Mouse (Mus musculus) kidney, embryonic 16.5 days (tissue): ENCODE measurements at regions not wholly inside any gene's neighbourhood (a gene's known extent, or its start where the extent isn't known, plus 50 kb on each side); places are given as distances from the start of the nearest gene placed in this dataset.
A peak's percentile ranks its signal among the peaks of the same experiment; 100 is the strongest.

Experiments
- ATAC-seq: fragments of 200-750 bp; cut with Nextera tagmentation; 2 replicates; pipeline ENCODE4 v1.8.0; 2017; ENCODE audit warnings: moderate TSS enrichment; ENCODE audit not compliant: low FRiP score, low TSS enrichment
- H3K27ac ChIP-seq: fragments of 300-500 bp; sonication (generic); 2 replicates; pipeline ENCODE4 v1.5.1; 2014; ENCODE audit warnings: low read length
- H3K27me3 ChIP-seq: fragments of 300-500 bp; sonication (generic); 2 replicates; pipeline ENCODE4 v1.6.1; 2014; ENCODE audit warnings: low read length, control low read depth, mixed read lengths; ENCODE audit not compliant: insufficient read depth
- H3K36me3 ChIP-seq: fragments of 300-500 bp; sonication (generic); 2 replicates; pipeline ENCODE4 v1.6.1; 2014; ENCODE audit warnings: low read length, control low read depth, mixed read lengths; ENCODE audit not compliant: insufficient read depth
- H3K4me1 ChIP-seq: fragments of 300-500 bp; sonication (generic); 2 replicates; pipeline ENCODE4 v1.6.1; 2014; ENCODE audit warnings: low read length, control low read depth, mixed read lengths; ENCODE audit not compliant: insufficient read depth
- H3K4me2 ChIP-seq: fragments of 300-500 bp; sonication (generic); replicated peaks from 2 replicates; pipeline ENCODE4 v1.6.1; 2014; ENCODE audit warnings: low read depth, low read length
- H3K4me3 ChIP-seq: fragments of 300-500 bp; sonication (generic); 2 replicates; pipeline ENCODE4 v1.5.1; 2014; ENCODE audit warnings: mild to moderate bottlenecking, low read length
- H3K9ac ChIP-seq: fragments of 300-500 bp; sonication (generic); replicated peaks from 2 replicates; pipeline ENCODE4 v1.6.1; 2014; ENCODE audit warnings: low read length
- H3K9me3 ChIP-seq: fragments of 300-500 bp; sonication (generic); 2 replicates; pipeline ENCODE4 v1.6.1; 2016; ENCODE audit warnings: low read length, control low read depth
- WGBS: fragments of 180-500 bp; shearing (Covaris S2); extraction: QIAGEN DNeasy Blood & Tissue Kit; methylation state at CpG from one replicate; pipeline ENCODE4 v1.1.7; 2014; 5-methylcytosine and 5-hydroxymethylcytosine counted together

- Histone ChIP-seq H3K4me2 (no peak overlapping the region), H3K27ac (no peak overlapping the region), H3K36me3 (no peaks in the 10 kb centered on the region), H3K9ac (no peak overlapping the region), H3K27me3 (no peaks in the 10 kb centered on the region), H3K4me3 (no peak overlapping the region), H3K4me1 (no peaks in the 10 kb centered on the region), H3K9me3 (no peaks in the 10 kb centered on the region)
- ATAC-seq = peak; percentile 67
Measured at GRCm38 (mm10) chr14:15524245-15525033, 85.7 kb upstream of the Lrrc3b start.

- H3K4me3 ChIP-seq = no peak overlapping the region
- no peaks in the 10 kb centered on the region for H3K9me3 ChIP-seq
- no peaks in the 10 kb centered on the region for H3K36me3 ChIP-seq
- no peak for ATAC-seq
- WGBS = 87% methylated on average over 2 of the region's 2 CpGs
- no peak overlapping the region for H3K27ac ChIP-seq
- H3K4me2 ChIP-seq = no peak overlapping the region
- H3K27me3 ChIP-seq = no peaks in the 10 kb centered on the region
- H3K9ac ChIP-seq = no peak overlapping the region
- no peaks in the 10 kb centered on the region for H3K4me1 ChIP-seq
Measured at GRCm38 (mm10) chr14:15500600-15500999, 61.8 kb upstream of the Lrrc3b start.
